Mouse (Mus musculus) hindbrain, embryonic 16.5 days (tissue): Measurements from ENCODE around the gene Cyp4a31. TPM values are rescaled to one million over a fixed set of nuclear protein-coding genes. Genes with fewer than 3 reads are reported as not detected.
"Not testable (repeated sequence)": the region's sequence is repeated elsewhere in the genome, so short reads cannot be mapped to it uniquely, and the experiment has no call there.

Experiments used
- ATAC-seq: fragments of 200-750 bp; cut with Nextera tagmentation; 2 replicates; pipeline ENCODE4 v1.8.0; 2017; ENCODE audit warnings: moderate TSS enrichment, moderate library complexity
- H3K27ac ChIP-seq: fragments of 300-500 bp; sonication (generic); 2 replicates; pipeline ENCODE4 v1.5.1; 2014; ENCODE audit warnings: low read depth, mild to moderate bottlenecking, control low read depth, low read length, moderate library complexity
- H3K27me3 ChIP-seq: fragments of 300-500 bp; sonication (generic); replicated peaks from 2 replicates; pipeline ENCODE4 v1.6.1; 2014; ENCODE audit warnings: low read length; ENCODE audit not compliant: control insufficient read depth, insufficient read depth
- H3K36me3 ChIP-seq: fragments of 300-500 bp; sonication (generic); 2 replicates; pipeline ENCODE4 v1.6.1; 2014; ENCODE audit warnings: mild to moderate bottlenecking, low read length, moderate library complexity, mixed read lengths; ENCODE audit not compliant: control insufficient read depth, insufficient read depth
- H3K4me1 ChIP-seq: fragments of 300-500 bp; sonication (generic); 2 replicates; pipeline ENCODE4 v1.6.1; 2014; ENCODE audit warnings: low read depth, low read length; ENCODE audit not compliant: control insufficient read depth, insufficient read depth
- H3K4me2 ChIP-seq: fragments of 300-500 bp; sonication (generic); 2 replicates; pipeline ENCODE4 v1.6.1; 2014; ENCODE audit warnings: mild to moderate bottlenecking, low read length, control low read depth, moderate library complexity
- H3K4me3 ChIP-seq: fragments of 300-500 bp; sonication (generic); 2 replicates; pipeline ENCODE4 v1.5.1; 2014; ENCODE audit warnings: mild to moderate bottlenecking, low read length, control low read depth, moderate library complexity
- H3K9ac ChIP-seq: fragments of 300-500 bp; sonication (generic); 2 replicates; pipeline ENCODE4 v1.6.1; 2014; ENCODE audit warnings: low read depth, mild to moderate bottlenecking, control low read depth, low read length, moderate library complexity
- H3K9me3 ChIP-seq: fragments of 300-500 bp; sonication (generic); 2 replicates; pipeline ENCODE4 v1.6.1; 2014; ENCODE audit warnings: mild to moderate bottlenecking, low read length, moderate library complexity; ENCODE audit not compliant: control insufficient read depth
- WGBS: fragments of 180-500 bp; shearing (Covaris S2); extraction: QIAGEN DNeasy Blood & Tissue Kit; methylation state at CpG from one replicate; pipeline ENCODE4 v1.1.7; 2014; 5-methylcytosine and 5-hydroxymethylcytosine counted together
- polyA plus RNA-seq: library from polyadenylated mRNA; unstranded; fragments of >200 nt; fragmentation: Nextera tagmentation; extraction: Ambion mirVana; gene quantifications from 2 replicates; pipeline ENCODE4 v1.2.1, GENCODE M21; 2015

The Cyp4a31 gene
- polyA plus RNA-seq, 1 experiment from 2014 or later = not detected

GRCm38 (mm10) chr4:115557861-115558561 is 5.4 kb upstream of the Cyp4a31 start:
- no peak for ATAC-seq
- no peaks in the 10 kb centered on the region for H3K9me3 ChIP-seq
- H3K4me1 ChIP-seq = no peaks in the 10 kb centered on the region
- H3K27me3 ChIP-seq = no peaks in the 10 kb centered on the region
- no peak overlapping the region for H3K4me2 ChIP-seq
- no peak overlapping the region for H3K27ac ChIP-seq
- H3K36me3 ChIP-seq = no peaks in the 10 kb centered on the region
- WGBS = 42% methylated on average over 4 of the region's 4 CpGs
- H3K4me3 ChIP-seq = no peak overlapping the region
- no peak overlapping the region for H3K9ac ChIP-seq

GRCm38 (mm10) chr4:115561236-115561635 is 2.2 kb upstream of the Cyp4a31 start:
- not testable (repeated sequence) for ATAC-seq, H3K27ac ChIP-seq, H3K36me3 ChIP-seq, H3K4me2 ChIP-seq, H3K27me3 ChIP-seq, H3K9me3 ChIP-seq, H3K4me1 ChIP-seq, H3K4me3 ChIP-seq, H3K9ac ChIP-seq
- 58% methylated on average over 5 of the region's 5 CpGs for WGBS

GRCm38 (mm10) chr4:115564469-115565225 is 1.2 kb downstream of the Cyp4a31 start:
- WGBS = 81% methylated on average over 6 of the region's 6 CpGs

GRCm38 (mm10) chr4:115575255-115575654 is 11.8 kb downstream of the Cyp4a31 start:
- H3K36me3 ChIP-seq = no peaks in the 10 kb centered on the region
- no peaks in the 10 kb centered on the region for H3K27me3 ChIP-seq
- H3K9me3 ChIP-seq = no peaks in the 10 kb centered on the region
- no peak overlapping the region for H3K9ac ChIP-seq
- H3K4me2 ChIP-seq = no peak overlapping the region
- H3K27ac ChIP-seq = no peak overlapping the region
- no peaks in the 10 kb centered on the region for H3K4me1 ChIP-seq
- ATAC-seq = no peak
- H3K4me3 ChIP-seq = no peak overlapping the region
- WGBS = 80% methylated on average over 3 of the region's 3 CpGs

More at GRCm38 (mm10) chr4:115564469-115565225, 1.2 kb downstream of the Cyp4a31 start:
- ATAC-seq, H3K36me3 ChIP-seq, H3K9me3 ChIP-seq, H3K4me2 ChIP-seq, H3K4me1 ChIP-seq, H3K27me3 ChIP-seq, H3K9ac ChIP-seq, H3K4me3 ChIP-seq, H3K27ac ChIP-seq: not testable (repeated sequence)

GRCm38 (mm10) chr4:115575776-115576175 is 12.3 kb downstream of the Cyp4a31 start:
- no peaks in the 10 kb centered on the region for H3K27me3 ChIP-seq
- no peaks in the 10 kb centered on the region for H3K9me3 ChIP-seq
- WGBS = 84% methylated on average over 2 of the region's 2 CpGs

GRCm38 (mm10) chr4:115583036-115583435 is 19.6 kb downstream of the Cyp4a31 start:
- H3K27me3 ChIP-seq = no peaks in the 10 kb centered on the region
- no peak overlapping the region for H3K27ac ChIP-seq
- H3K9me3 ChIP-seq = no peaks in the 10 kb centered on the region
- no peaks in the 10 kb centered on the region for H3K4me1 ChIP-seq
- H3K36me3 ChIP-seq = no peaks in the 10 kb centered on the region
- no peak overlapping the region for H3K4me3 ChIP-seq
- no peak overlapping the region for H3K9ac ChIP-seq
- no peak for ATAC-seq
- H3K4me2 ChIP-seq = no peak overlapping the region

More at GRCm38 (mm10) chr4:115575776-115576175, 12.3 kb downstream of the Cyp4a31 start:
- no peaks in the 10 kb centered on the region for H3K4me1 ChIP-seq
- no peak overlapping the region for H3K4me2 ChIP-seq
- H3K4me3 ChIP-seq = no peak overlapping the region
- H3K9ac ChIP-seq = no peak overlapping the region
- H3K36me3 ChIP-seq = no peaks in the 10 kb centered on the region
- no peak for ATAC-seq
- no peak overlapping the region for H3K27ac ChIP-seq

GRCm38 (mm10) chr4:115596357-115596756 is 32.9 kb downstream of the Cyp4a31 start:
- ATAC-seq = no peak
- H3K9me3 ChIP-seq = no peaks in the 10 kb centered on the region
- no peak overlapping the region for H3K4me2 ChIP-seq
- H3K27me3 ChIP-seq = no peaks in the 10 kb centered on the region
- H3K9ac ChIP-seq = no peak overlapping the region
- no peaks in the 10 kb centered on the region for H3K36me3 ChIP-seq
- WGBS = 92% methylated on average over 1 of the region's 1 CpGs
- H3K4me3 ChIP-seq = no peak overlapping the region
- H3K27ac ChIP-seq = no peak overlapping the region
- no peaks in the 10 kb centered on the region for H3K4me1 ChIP-seq

- no peaks in the 10 kb centered on the region for H3K36me3 ChIP-seq
- H3K4me1 ChIP-seq = no peaks in the 10 kb centered on the region
- H3K9ac ChIP-seq = no peak overlapping the region
- no peak overlapping the region for H3K4me3 ChIP-seq
- no peak for ATAC-seq
- WGBS = 91% methylated on average over 2 of the region's 2 CpGs
- no peak overlapping the region for H3K27ac ChIP-seq
- no peaks in the 10 kb centered on the region for H3K9me3 ChIP-seq
- H3K4me2 ChIP-seq = no peak overlapping the region
- no peaks in the 10 kb centered on the region for H3K27me3 ChIP-seq
Measured at GRCm38 (mm10) chr4:115596824-115597336, 33.4 kb downstream of the Cyp4a31 start.

- not testable (repeated sequence) for H3K4me2 ChIP-seq, H3K36me3 ChIP-seq, H3K4me3 ChIP-seq, H3K9ac ChIP-seq, H3K4me1 ChIP-seq, ATAC-seq, H3K9me3 ChIP-seq, H3K27ac ChIP-seq, H3K27me3 ChIP-seq
- WGBS = 87% methylated on average over 7 of the region's 8 CpGs
Measured at GRCm38 (mm10) chr4:115600611-115601010, 37.2 kb downstream of the Cyp4a31 start, which contains the start of gene Cyp4a32. Cyp4a32 (plus strand) TSS chr4:115600969.
